Mouse (Mus musculus): Measurements from ENCODE around the gene Nusap1. TPM values are rescaled to one million over a fixed set of nuclear protein-coding genes. Genes with fewer than 3 reads are reported as not detected.
"Not testable (repeated sequence)": the region's sequence is repeated elsewhere in the genome, so short reads cannot be mapped to it uniquely, and the experiment has no call there.

The Nusap1 gene
- total and polyA plus RNA-seq, 3 experiments = 29.0 to 92.7 (median 41.1) TPM

DNA sequence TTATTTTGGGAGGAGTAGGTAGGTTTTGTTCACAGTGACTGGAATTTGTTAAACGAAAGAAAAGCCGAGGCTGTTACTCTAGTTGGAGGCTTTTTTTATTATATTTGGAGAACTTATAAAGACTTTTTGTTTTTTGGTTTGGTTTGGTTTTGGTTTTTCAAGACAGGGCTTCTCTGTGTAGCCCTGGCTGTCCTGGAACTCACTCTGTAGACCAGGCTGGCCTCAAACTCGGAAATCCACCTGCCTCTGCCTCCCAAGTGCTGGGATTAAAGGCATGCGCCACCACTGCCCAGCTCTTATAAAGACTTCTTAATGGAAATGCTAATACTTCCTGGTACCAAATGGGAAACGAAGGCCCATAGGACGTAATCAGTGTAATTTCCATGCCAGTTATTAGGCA, 904 bp downstream of the Nusap1 start:
- Histone ChIP-seq H3K9ac (ENCODE audit: insufficient read depth, low read depth) (peak overlapping the region; percentile 69), H3K4me2 (ENCODE audit: insufficient read depth, low read depth, poor library complexity, severe bottlenecking) (peak overlapping the region; percentile 50), H3K4me1 (ENCODE audit: control insufficient read depth in 1 of 2, insufficient read depth in 2 of 2) (peaks cover 2 to 24% of the 10 kb centered on the region in 2 experiments; a peak in 2 of 4 replicates), H3K36me3 (replicated peaks in 1 of 2; ENCODE audit: control insufficient read depth in 1 of 2, insufficient read depth in 1 of 2, low read length in 1 of 2) (peaks cover 2 to 19% of the 10 kb centered on the region in 2 experiments), H3K79me2 (replicated peaks; ENCODE audit: control insufficient read depth, extremely low read depth, insufficient read depth, poor library complexity, severe bottlenecking) (peaks cover 41% of the 10 kb centered on the region), H3K4me3 (replicated peaks in 1 of 3; ENCODE audit: low read depth in 2 of 3, low read length in 2 of 3, poor library complexity in 1 of 3) (peak overlapping the region; percentile 66 to 86 (median 76)), H3K27ac (ENCODE audit: insufficient read depth, low read depth) (peak overlapping the region; percentile 64; the same call in 1 of the 2 replicates)
- H3K27me3 ChIP-seq (replicated peaks); H3K9me3 ChIP-seq (replicated peaks; ENCODE audit: low read length); in situ Hi-C loops (cut with MboI; ENCODE audit: low pct_ligation_motif_present, low pct_unique_long_range_greater_than_20kb, low sequenced_read_pairs); dilution Hi-C loops (cut with MboI; ENCODE audit: extremely low pct_ligation_motif_present, extremely low pct_unique_long_range_greater_than_20kb, low sequenced_read_pairs); DNase-seq (ENCODE audit: extremely low read depth): not testable (repeated sequence)
- 0 out of 2 replicates have a peak, but pooled peaks have one; percentile 49 for TF ChIP-seq TBP (conservative IDR thresholded peaks at IDR 0.05; ENCODE audit: low read depth, low read length)

DNA sequence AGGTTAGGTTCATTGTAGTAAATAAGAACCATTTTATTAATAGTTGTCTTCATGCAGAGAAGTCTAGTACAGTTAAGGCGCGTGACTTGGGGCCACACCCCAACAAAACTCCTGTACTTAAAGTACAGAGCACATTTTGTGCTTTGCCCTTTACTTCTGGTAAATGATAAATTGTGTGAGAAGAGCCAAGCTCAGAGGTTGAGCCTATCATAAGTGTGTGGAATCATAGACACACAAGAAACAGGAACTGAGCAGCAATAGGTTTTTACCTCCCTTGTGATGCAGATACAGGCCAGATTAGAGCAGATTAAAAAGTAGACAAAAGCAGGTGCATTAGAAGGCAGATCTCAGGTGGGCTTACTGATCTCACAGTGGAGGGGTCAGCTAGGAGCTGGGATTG, 3.2 kb downstream of the Nusap1 start:
- dilution Hi-C loops (cut with MboI; ENCODE audit: extremely low pct_ligation_motif_present, extremely low pct_unique_long_range_greater_than_20kb, low sequenced_read_pairs) = no loop called here
- H3K9ac ChIP-seq (ENCODE audit: insufficient read depth, low read depth) = peak overlapping the region; percentile 55; the same call in 1 of the 2 replicates
- TF ChIP-seq IRF4 (IDR thresholded peaks at IDR 0.05; ENCODE audit: low read depth, low read length) = no peak
- no peak for TF ChIP-seq RAD21 (IDR thresholded peaks at IDR 0.05; ENCODE audit: low read depth, low read length)
- TF ChIP-seq ZMIZ1 (IDR thresholded peaks at IDR 0.05; ENCODE audit: low read depth, low read length) = no peak
- TF ChIP-seq NRF1 (IDR thresholded peaks at IDR 0.05; ENCODE audit: low read depth, low read length) = no peak
- no peak for TF ChIP-seq ZC3H11A (IDR thresholded peaks at IDR 0.05; ENCODE audit: low read depth, low read length)
- TF ChIP-seq SMC3 (IDR thresholded peaks at IDR 0.05; ENCODE audit: low read depth, low read length) = no peak
- TF ChIP-seq RCOR1 (conservative IDR thresholded peaks at IDR 0.05; ENCODE audit: low read depth, low read length) = no peak
- TF ChIP-seq ETS1 (conservative IDR thresholded peaks at IDR 0.05; ENCODE audit: low read depth, low read length) = no peak
- no peak for TF ChIP-seq E2F4 (IDR thresholded peaks at IDR 0.05; ENCODE audit: insufficient replicate concordance, low read depth, low read length)
- TF ChIP-seq CHD2 (IDR thresholded peaks at IDR 0.05; ENCODE audit: low read length) = no peak
- peaks cover 10 to 36% of the 10 kb centered on the region in 2 experiments for H3K36me3 ChIP-seq (replicated peaks in 1 of 2; ENCODE audit: control insufficient read depth in 1 of 2, insufficient read depth in 1 of 2, low read length in 1 of 2)
- no peak for DNase-seq (ENCODE audit: extremely low read depth)
- H3K27ac ChIP-seq (ENCODE audit: insufficient read depth, low read depth) = no peak overlapping the region
- H3K79me2 ChIP-seq (replicated peaks; ENCODE audit: control insufficient read depth, extremely low read depth, insufficient read depth, poor library complexity, severe bottlenecking) = peaks cover 47% of the 10 kb centered on the region
- H3K27me3 ChIP-seq (replicated peaks) = no peaks in the 10 kb centered on the region
- H3K4me1 ChIP-seq (ENCODE audit: control insufficient read depth in 1 of 2, insufficient read depth in 2 of 2) = peaks cover 2 to 28% of the 10 kb centered on the region in 2 experiments; a peak in 2 of 4 replicates
- peak overlapping the region; percentile 16 to 36 (median 17) for H3K4me3 ChIP-seq (replicated peaks in 1 of 3; ENCODE audit: low read depth in 2 of 3, low read length in 2 of 3, poor library complexity in 1 of 3)
- peak overlapping the region; percentile 76 for H3K4me2 ChIP-seq (ENCODE audit: insufficient read depth, low read depth, poor library complexity, severe bottlenecking)
- in situ Hi-C loops (cut with MboI; ENCODE audit: low pct_ligation_motif_present, low pct_unique_long_range_greater_than_20kb, low sequenced_read_pairs) = no loop called here
- no peaks in the 10 kb centered on the region for H3K9me3 ChIP-seq (replicated peaks; ENCODE audit: low read length)

DNA sequence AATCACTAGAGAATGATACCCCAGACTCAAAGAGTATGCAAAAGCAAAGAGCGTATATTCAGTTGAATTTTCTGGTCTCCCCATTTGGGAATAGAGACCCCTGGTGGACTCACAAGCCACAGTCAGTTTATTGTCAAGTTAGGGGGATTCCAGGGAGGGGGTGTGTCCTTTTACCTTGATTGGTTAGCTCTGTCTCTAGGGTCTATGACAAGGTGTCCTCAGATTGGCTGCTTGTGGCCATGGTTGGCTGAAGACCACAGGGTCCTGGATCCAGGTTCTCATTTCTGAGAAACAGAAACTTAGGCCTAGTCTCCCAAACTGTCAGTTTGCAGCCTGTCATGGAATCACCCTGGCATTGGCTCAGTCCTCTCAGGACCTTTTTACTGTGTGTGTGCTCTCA, 18.7 kb downstream of the Nusap1 start:
- peaks cover 0 to 9% of the 10 kb centered on the region in 2 experiments; a peak in 1 of 4 replicates for H3K4me1 ChIP-seq (ENCODE audit: control insufficient read depth in 1 of 2, insufficient read depth in 2 of 2)
- peak; percentile 77 for DNase-seq (ENCODE audit: extremely low read depth)
- dilution Hi-C loops (cut with MboI; ENCODE audit: extremely low pct_ligation_motif_present, extremely low pct_unique_long_range_greater_than_20kb, low sequenced_read_pairs) (no loop called here), in situ Hi-C loops (cut with MboI; ENCODE audit: low pct_ligation_motif_present, low pct_unique_long_range_greater_than_20kb, low sequenced_read_pairs) (no loop called here)
- H3K27ac ChIP-seq (ENCODE audit: insufficient read depth, low read depth) = no peak overlapping the region
- TF ChIP-seq CTCF (conservative IDR thresholded peaks at IDR 0.05 in 1 of 2, IDR thresholded peaks at IDR 0.05 in 1 of 2; ENCODE audit: low read depth in 2 of 2, low read length in 2 of 2) (peak; percentile 19 to 45; a peak in 2 of 4 replicates), SMC3 (IDR thresholded peaks at IDR 0.05; ENCODE audit: low read depth, low read length) (peak; percentile 14; the same call in 1 of the 2 replicates), USF1 (IDR thresholded peaks at IDR 0.05; ENCODE audit: low read depth, low read length) (no peak)
- H3K79me2 ChIP-seq (replicated peaks; ENCODE audit: control insufficient read depth, extremely low read depth, insufficient read depth, poor library complexity, severe bottlenecking) = no peaks in the 10 kb centered on the region
- no peak overlapping the region for H3K4me2 ChIP-seq (ENCODE audit: insufficient read depth, low read depth, poor library complexity, severe bottlenecking)
- no peaks in the 10 kb centered on the region for H3K9me3 ChIP-seq (replicated peaks; ENCODE audit: low read length)
- peaks cover 48 to 84% of the 10 kb centered on the region in 2 experiments for H3K36me3 ChIP-seq (replicated peaks in 1 of 2; ENCODE audit: control insufficient read depth in 1 of 2, insufficient read depth in 1 of 2, low read length in 1 of 2)
- H3K9ac ChIP-seq (ENCODE audit: insufficient read depth, low read depth) = no peak overlapping the region
- H3K27me3 ChIP-seq (replicated peaks) = no peaks in the 10 kb centered on the region
- H3K4me3 ChIP-seq (replicated peaks in 1 of 3; ENCODE audit: low read depth in 2 of 3, low read length in 2 of 3, poor library complexity in 1 of 3) = no peak overlapping the region
